Mouse (Mus musculus) lung, embryonic 14.5 days (tissue): Measurements from ENCODE around the gene Vav2. TPM values are rescaled to one million over a fixed set of nuclear protein-coding genes. Genes with fewer than 3 reads are reported as not detected.

Source experiments
- ATAC-seq: fragments of 200-750 bp; cut with Nextera tagmentation; 2 replicates; pipeline ENCODE4 v1.8.0; 2017; ENCODE audit warnings: mild to moderate bottlenecking, moderate TSS enrichment, moderate library complexity; ENCODE audit not compliant: insufficient read depth
- DNase-seq: peaks from one replicate; pipeline ENCODE4 v3.0.0-alpha.2; 2015
- H3K27ac ChIP-seq: fragments of 300-500 bp; sonication (generic); 2 replicates; pipeline ENCODE4 v1.5.1; 2014; ENCODE audit warnings: low read depth, mild to moderate bottlenecking, moderate library complexity
- H3K27me3 ChIP-seq: fragments of 300-500 bp; sonication (generic); 2 replicates; pipeline ENCODE4 v1.6.1; 2014; ENCODE audit warnings: low read length, control low read depth; ENCODE audit not compliant: insufficient read depth
- H3K36me3 ChIP-seq: fragments of 300-500 bp; sonication (generic); 2 replicates; pipeline ENCODE4 v1.6.1; 2014; ENCODE audit warnings: control low read depth; ENCODE audit not compliant: insufficient read depth
- H3K4me1 ChIP-seq: fragments of 300-500 bp; sonication (generic); 2 replicates; pipeline ENCODE4 v1.6.1; 2014; ENCODE audit warnings: antibody characterized with exemption, control low read depth; ENCODE audit not compliant: insufficient read depth
- H3K4me2 ChIP-seq: fragments of 300-500 bp; sonication (generic); 2 replicates; pipeline ENCODE4 v1.6.1; 2014; ENCODE audit warnings: mild to moderate bottlenecking
- H3K4me3 ChIP-seq: fragments of 300-500 bp; sonication (generic); 2 replicates; pipeline ENCODE4 v1.5.1; 2014; ENCODE audit warnings: low read depth, low read length
- H3K9ac ChIP-seq: fragments of 300-500 bp; sonication (generic); 2 replicates; pipeline ENCODE4 v1.6.1; 2014
- H3K9me3 ChIP-seq: fragments of 300-500 bp; sonication (generic); 2 replicates; pipeline ENCODE4 v1.6.1; 2016; ENCODE audit warnings: low read depth, low read length, control low read depth
- CTCF ChIP-seq: IDR thresholded peaks from 2 replicates; pipeline ENCODE4 v1.5.1; 2016; ENCODE audit warnings: antibody characterized with exemption, low read depth
- WGBS: fragments of 180-500 bp; shearing (Covaris S2); extraction: QIAGEN DNeasy Blood & Tissue Kit; methylation state at CpG from one replicate; pipeline ENCODE4 v1.1.7; 2014; 5-methylcytosine and 5-hydroxymethylcytosine counted together
- polyA plus RNA-seq: library from polyadenylated mRNA; unstranded; fragments of >200 nt; fragmentation: Nextera tagmentation; extraction: Ambion mirVana; gene quantifications from 2 replicates; pipeline ENCODE4 v1.2.1, GENCODE M21; 2014

Vav2 gene
- polyA plus RNA-seq, 1 experiment from 2014 or later, result 8.6 TPM

DNA sequence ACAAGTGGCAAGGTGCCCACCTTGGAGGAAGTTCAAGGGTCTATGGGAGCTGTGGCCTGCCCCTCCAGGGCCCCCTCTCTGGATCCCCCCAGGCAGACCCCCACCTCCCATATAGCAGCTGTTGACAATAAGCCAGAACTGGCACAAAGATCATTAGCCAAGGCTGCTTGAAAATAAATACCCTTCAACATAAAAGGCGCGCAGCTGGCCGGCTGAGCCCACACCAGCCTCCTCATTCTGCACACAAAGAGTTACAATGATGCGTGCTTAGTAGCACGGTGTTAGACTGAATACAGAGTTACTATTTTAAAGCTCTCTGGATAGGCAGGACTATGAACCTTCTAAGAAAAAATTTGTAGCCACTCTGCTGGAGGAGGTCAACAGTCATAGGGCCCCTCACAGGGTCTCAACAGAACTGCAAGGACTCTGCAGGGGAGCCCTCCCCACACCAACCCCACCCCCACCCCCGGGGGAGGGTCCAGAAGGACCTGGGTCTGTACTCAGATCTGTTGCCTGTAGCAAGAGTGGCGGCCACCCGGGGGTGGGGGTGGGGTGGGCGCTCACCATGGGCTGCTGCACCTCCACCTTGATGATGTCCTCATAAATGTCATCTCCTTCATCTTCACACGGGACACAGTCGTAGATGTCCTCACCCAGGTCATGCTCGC is 125.3 kb downstream of the Vav2 start:
- Histone ChIP-seq H3K27ac (no peak overlapping the region; the same call in 1 of the 2 replicates), H3K9me3 (no peaks in the 10 kb centered on the region), H3K4me1 (peaks cover 3% of the 10 kb centered on the region; the same call in 1 of the 2 replicates), H3K4me3 (no peak overlapping the region), H3K9ac (no peak overlapping the region), H3K36me3 (no peaks in the 10 kb centered on the region), H3K27me3 (no peaks in the 10 kb centered on the region), H3K4me2 (no peak overlapping the region)
- no peak for TF ChIP-seq CTCF
- 71% methylated on average over 12 of the region's 12 CpGs for WGBS
- ATAC-seq (no peak), DNase-seq (no peak)

DNA sequence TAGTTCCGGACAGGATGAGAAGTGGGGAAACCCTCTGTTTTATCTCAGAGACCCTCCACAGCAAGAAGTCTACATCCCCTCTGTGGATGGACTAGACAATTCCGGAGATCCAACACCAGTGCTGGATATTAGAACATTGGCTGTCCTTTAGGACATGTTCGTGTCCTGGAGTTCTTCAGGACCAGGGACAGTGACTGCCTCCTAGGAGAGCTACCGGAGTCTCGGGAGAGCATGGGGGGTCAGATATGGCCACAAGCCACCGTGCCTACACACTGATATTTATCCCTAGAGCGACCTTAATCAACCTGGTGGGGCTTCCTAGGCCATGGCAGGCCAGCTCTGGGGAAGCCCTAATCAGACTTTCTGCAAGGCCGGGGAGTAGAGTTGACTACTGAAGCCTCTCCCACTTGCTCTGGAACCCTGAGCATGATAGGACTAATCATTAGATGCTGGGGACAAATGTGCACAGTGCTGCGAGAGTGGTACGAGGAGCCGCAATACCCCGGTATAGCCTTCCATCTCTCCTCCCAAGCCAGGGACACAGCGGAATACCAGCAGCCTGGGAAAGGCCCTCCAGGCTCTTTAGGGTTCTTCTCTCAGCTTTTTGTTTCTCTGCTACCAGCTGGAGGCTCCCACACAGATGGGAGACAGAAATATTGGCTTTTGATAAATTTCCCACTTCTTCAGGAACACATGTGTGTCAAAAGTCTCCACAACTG is 125.9 kb downstream of the Vav2 start:
- no peak for TF ChIP-seq CTCF
- no peaks in the 10 kb centered on the region for H3K27me3 ChIP-seq
- H3K9me3 ChIP-seq, result no peaks in the 10 kb centered on the region
- 79% methylated on average over 13 of the region's 13 CpGs for WGBS
- H3K9ac ChIP-seq, result no peak overlapping the region
- H3K4me1 ChIP-seq, result peaks cover 3% of the 10 kb centered on the region; the same call in 1 of the 2 replicates
- no peak overlapping the region for H3K4me3 ChIP-seq
- DNase-seq (peak; percentile 55), ATAC-seq (no peak)
- peaks cover 5% of the 10 kb centered on the region; the same call in 1 of the 2 replicates for H3K36me3 ChIP-seq
- no peak overlapping the region for H3K4me2 ChIP-seq
- no peak overlapping the region for H3K27ac ChIP-seq

GRCm38 (mm10) chr2:27296656-27297406 is 130.0 kb downstream of the Vav2 start:
- no peaks in the 10 kb centered on the region for H3K27me3 ChIP-seq
- DNase-seq, result no peak
- H3K36me3 ChIP-seq, result peaks cover 14% of the 10 kb centered on the region; the same call in 1 of the 2 replicates
- H3K4me2 ChIP-seq, result no peak overlapping the region
- no peaks in the 10 kb centered on the region for H3K9me3 ChIP-seq
- WGBS, result 75% methylated on average over 9 of the region's 9 CpGs
- no peak overlapping the region for H3K9ac ChIP-seq
- no peak overlapping the region for H3K4me3 ChIP-seq
- no peak for TF ChIP-seq CTCF
- H3K27ac ChIP-seq, result no peak overlapping the region
- H3K4me1 ChIP-seq, result no peaks in the 10 kb centered on the region
- no peak for ATAC-seq

DNA sequence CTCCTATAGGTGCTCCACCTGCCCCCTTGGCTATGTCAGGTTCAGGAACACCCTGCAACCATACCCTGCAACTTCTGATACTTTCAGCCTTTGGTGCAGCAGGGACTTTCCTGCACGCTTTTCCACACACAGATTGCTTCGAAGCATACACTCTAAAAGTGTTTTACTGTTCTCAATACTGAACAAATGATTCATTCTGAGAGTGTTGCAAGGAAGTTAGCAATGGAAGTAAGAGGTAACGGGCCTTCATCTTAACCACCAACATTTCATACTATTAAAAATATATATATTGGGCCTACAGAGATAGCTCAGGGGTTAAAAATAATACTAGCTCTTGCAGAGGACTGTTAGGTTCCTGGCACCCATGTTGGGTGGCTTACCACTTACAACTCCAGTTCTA is 132.1 kb downstream of the Vav2 start:
- Histone ChIP-seq H3K4me3 (no peak overlapping the region), H3K4me2 (no peak overlapping the region), H3K36me3 (peaks cover 34% of the 10 kb centered on the region), H3K27me3 (no peaks in the 10 kb centered on the region), H3K27ac (no peak overlapping the region), H3K4me1 (no peaks in the 10 kb centered on the region), H3K9ac (no peak overlapping the region), H3K9me3 (no peaks in the 10 kb centered on the region)
- DNase-seq (no peak), ATAC-seq (no peak)
- 93% methylated on average over 3 of the region's 3 CpGs for WGBS
- TF ChIP-seq CTCF, result no peak

- Histone ChIP-seq H3K4me2 (no peak overlapping the region), H3K9ac (0 out of 2 replicates have a peak overlapping the region, but pooled peaks have one; percentile 10), H3K27ac (no peak overlapping the region), H3K9me3 (no peaks in the 10 kb centered on the region), H3K4me1 (no peaks in the 10 kb centered on the region), H3K36me3 (peaks cover 45% of the 10 kb centered on the region), H3K27me3 (no peaks in the 10 kb centered on the region), H3K4me3 (no peak overlapping the region)
- ATAC-seq (peak; percentile 80), DNase-seq (peak; percentile 95)
- WGBS, result 19% methylated on average over 3 of the region's 3 CpGs
- TF ChIP-seq CTCF, result peak; percentile 91
These were observed 137.8 kb downstream of the Vav2 start for GRCm38 (mm10) chr2:27289019-27289418.

GRCm38 (mm10) chr2:27286971-27287710 is 139.7 kb downstream of the Vav2 start:
- H3K27ac ChIP-seq, result no peak overlapping the region
- H3K27me3 ChIP-seq, result no peaks in the 10 kb centered on the region
- ATAC-seq (no peak), DNase-seq (no peak)
- H3K4me3 ChIP-seq, result no peak overlapping the region
- no peaks in the 10 kb centered on the region for H3K4me1 ChIP-seq
- no peak overlapping the region for H3K9ac ChIP-seq
- WGBS, result 72% methylated on average over 7 of the region's 7 CpGs
- no peaks in the 10 kb centered on the region for H3K9me3 ChIP-seq
- no peak for TF ChIP-seq CTCF
- peaks cover 50% of the 10 kb centered on the region for H3K36me3 ChIP-seq
- H3K4me2 ChIP-seq, result no peak overlapping the region
